ENCODE assay signal across 14 mouse cellular contexts in the genomic region with DNA sequence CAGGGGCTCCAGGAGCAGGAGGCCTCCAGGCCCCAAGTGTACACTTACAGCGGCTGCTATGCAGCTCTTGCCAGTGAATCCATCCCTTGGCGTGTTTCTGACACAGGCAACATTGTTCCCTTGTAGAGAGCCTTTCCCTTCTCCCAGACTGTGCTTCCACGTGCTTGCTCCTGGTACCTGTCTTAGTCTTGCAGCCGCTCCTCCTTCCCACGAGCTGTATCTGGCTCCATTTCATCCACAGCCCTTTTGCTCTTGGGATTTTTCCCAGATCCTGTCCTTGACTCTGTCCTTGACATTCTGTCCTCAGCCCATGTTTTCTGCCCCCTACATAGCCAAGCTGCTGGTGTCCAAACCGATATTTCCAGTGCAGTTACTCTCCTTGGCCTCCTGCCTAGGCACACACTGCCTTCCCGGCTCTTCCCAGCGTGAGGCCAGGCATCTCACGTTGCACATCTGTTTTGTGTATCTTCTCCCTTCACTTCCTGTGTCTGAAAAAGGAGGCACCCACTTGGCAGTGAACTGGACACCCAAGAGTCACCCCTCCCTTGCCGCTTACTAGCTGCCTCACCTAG. TPM values are rescaled to one million over a fixed set of nuclear protein-coding genes. Genes with fewer than 3 reads are reported as not detected.
DNase-seq lines count a peak whose midpoint lies in the region; ATAC-seq lines count a peak whose summit lies in the region.
"Had no signal": no experiment of that assay in that cellular context is flagged by ENCODE, and none has a peak within 500 bp of the region (broad histone marks: within the 10 kb centered on the region; RNA-seq: fewer than 3 reads in every experiment).

No protein-coding gene starts in this region.

- 73% methylated on average over 10 of the region's 10 CpGs for WGBS in midbrain, embryonic 11.5 days
- 79% methylated on average over 10 of the region's 10 CpGs for WGBS in midbrain, embryonic 16.5 days
- 53% methylated on average over 10 of the region's 10 CpGs for WGBS in heart, embryonic 10.5 days

- H3K4me3 ChIP-seq in midbrain, embryonic 11.5 days (ENCODE audit: low read depth, low read length), result no peak overlapping the region
- no peak overlapping the region for H3K4me3 ChIP-seq in midbrain, embryonic 16.5 days (ENCODE audit: low read depth, low read length)
- H3K4me3 ChIP-seq in heart, embryonic 10.5 days, result no peak overlapping the region
- H3K4me3 ChIP-seq: embryonic facial prominence, embryonic 13.5 days had no signal

- no peaks in the 10 kb centered on the region for H3K9me3 ChIP-seq in midbrain, embryonic 11.5 days (ENCODE audit: control insufficient read depth, low read length)
- H3K9me3 ChIP-seq in midbrain, embryonic 16.5 days (replicated peaks; ENCODE audit: control insufficient read depth, low read length, poor library complexity, severe bottlenecking), result no peaks in the 10 kb centered on the region
- no peaks in the 10 kb centered on the region for H3K9me3 ChIP-seq in heart, embryonic 10.5 days
- H3K9me3 ChIP-seq: embryonic facial prominence, embryonic 13.5 days; G1E had no signal

- ATAC-seq in midbrain, embryonic 11.5 days (ENCODE audit: low FRiP score), result no peak
- no peak for ATAC-seq in midbrain, embryonic 16.5 days

- peak; percentile 69 to 70 for DNase-seq in adrenal gland, adult (ENCODE audit: inconsistent age in 2 of 2, low spot score in 1 of 2)
- no peak for DNase-seq in adrenal gland, postnatal 25 days
- DNase-seq in midbrain, embryonic 11.5 days (ENCODE audit: low spot score, missing footprints), result peak; percentile 72
- DNase-seq in heart, embryonic 10.5 days (ENCODE audit: low spot score), result no peak
- peak; percentile 83 for DNase-seq in skeletal muscle tissue, adult 2 months (ENCODE audit: low read depth, low spot score)
- DNase-seq in frontal cortex, adult 2 months (ENCODE audit: extremely low spot score in 1 of 2, low spot score in 1 of 2), result no peak
- DNase-seq in left cerebral cortex, adult 9 months (ENCODE audit: low spot score in 2 of 2), result no peak
- DNase-seq: cerebellum, adult 8-10 months; kidney, adult 18-20 months; thymus, adult 18-20 months had no signal

- no peaks in the 10 kb centered on the region for H3K36me3 ChIP-seq in midbrain, embryonic 11.5 days (ENCODE audit: control insufficient read depth, insufficient read depth, low read length)
- H3K36me3 ChIP-seq in midbrain, embryonic 16.5 days (ENCODE audit: control insufficient read depth, insufficient read depth, low read length), result no peaks in the 10 kb centered on the region
- H3K36me3 ChIP-seq in heart, embryonic 10.5 days, result no peaks in the 10 kb centered on the region
- H3K36me3 ChIP-seq: embryonic facial prominence, embryonic 13.5 days; G1E had no signal

- H3K27ac ChIP-seq in midbrain, embryonic 11.5 days (ENCODE audit: low read depth, low read length), result no peak overlapping the region
- H3K27ac ChIP-seq in midbrain, embryonic 16.5 days (ENCODE audit: low read length), result no peak overlapping the region
- peak overlapping the region; percentile 74 for H3K27ac ChIP-seq in heart, embryonic 10.5 days
- H3K27ac ChIP-seq: embryonic facial prominence, embryonic 13.5 days had no signal

- H3K4me2 ChIP-seq in midbrain, embryonic 11.5 days, result no peak overlapping the region
- H3K4me2 ChIP-seq in midbrain, embryonic 16.5 days (ENCODE audit: low read length), result no peak overlapping the region
- H3K4me2 ChIP-seq: embryonic facial prominence, embryonic 13.5 days had no signal

- no peaks in the 10 kb centered on the region for H3K4me1 ChIP-seq in midbrain, embryonic 11.5 days (ENCODE audit: control insufficient read depth, insufficient read depth, low read length)
- no peaks in the 10 kb centered on the region for H3K4me1 ChIP-seq in midbrain, embryonic 16.5 days (ENCODE audit: control insufficient read depth, insufficient read depth, low read length)
- H3K4me1 ChIP-seq in heart, embryonic 10.5 days, result peaks cover 36% of the 10 kb centered on the region

- no peaks in the 10 kb centered on the region for H3K27me3 ChIP-seq in midbrain, embryonic 11.5 days (ENCODE audit: control insufficient read depth, insufficient read depth, low read length)
- no peaks in the 10 kb centered on the region for H3K27me3 ChIP-seq in midbrain, embryonic 16.5 days (ENCODE audit: control insufficient read depth, insufficient read depth, low read depth, low read length)
- no peaks in the 10 kb centered on the region for H3K27me3 ChIP-seq in heart, embryonic 10.5 days (ENCODE audit: insufficient read depth, poor library complexity, severe bottlenecking)
- H3K27me3 ChIP-seq: embryonic facial prominence, embryonic 13.5 days had no signal

- no peak overlapping the region for H3K9ac ChIP-seq in midbrain, embryonic 11.5 days (ENCODE audit: low read length)
- no peak overlapping the region for H3K9ac ChIP-seq in midbrain, embryonic 16.5 days (ENCODE audit: low read depth, low read length)
- H3K9ac ChIP-seq: embryonic facial prominence, embryonic 13.5 days had no signal

RNA-seq across cellular contexts. Expression of a gene that starts 34.8 kb away (rescaled TPM):
- 48.2 and 48.6 TPM in 2 replicates for total RNA-seq in adrenal gland, postnatal 25 days (2021)
- polyA plus RNA-seq in midbrain, embryonic 11.5 days (2014; fragmentation: Nextera tagmentation; extraction: Ambion mirVana), result 26.7 and 27.9 TPM in 2 replicates
- polyA plus RNA-seq in midbrain, embryonic 16.5 days (2015; fragmentation: Nextera tagmentation; extraction: Ambion mirVana), result 13.6 and 17.3 TPM in 2 replicates
- 34.3 and 39.5 TPM in 2 replicates for polyA plus RNA-seq in heart, embryonic 10.5 days (2016; fragmentation: Nextera tagmentation; extraction: Ambion mirVana)
- polyA plus RNA-seq in frontal cortex, adult 2 months (2012; rRNA removed), result 9.0 and 11.9 TPM in 2 replicates
- polyA plus RNA-seq: G1E had no signal

RNA-seq across cellular contexts. Expression of a gene that starts 46.7 kb away (rescaled TPM):
- 1.2 and 2.1 TPM in 2 replicates for total RNA-seq in adrenal gland, postnatal 25 days (2021)
- polyA plus RNA-seq in midbrain, embryonic 11.5 days (2014; fragmentation: Nextera tagmentation; extraction: Ambion mirVana), result 2.5 and 2.9 TPM in 2 replicates
- 20.7 and 22.9 TPM in 2 replicates for polyA plus RNA-seq in midbrain, embryonic 16.5 days (2015; fragmentation: Nextera tagmentation; extraction: Ambion mirVana)
- 0.44 and 0.68 TPM in 2 replicates for polyA plus RNA-seq in heart, embryonic 10.5 days (2016; fragmentation: Nextera tagmentation; extraction: Ambion mirVana)
- polyA plus RNA-seq in frontal cortex, adult 2 months (2012; rRNA removed), result 24.1 and 25.2 TPM in 2 replicates
- total RNA-seq: G1E; liver, adult 2 months had no signal
- polyA plus RNA-seq: G1E; liver, adult 2 months had no signal

Comparison
In these comparisons a context has a peak if more than half of its experiments do, and no peak if none do; other contexts are left out.
1. DNase-seq: peak in adrenal gland, adult (2 of 2), midbrain, embryonic 11.5 days (single experiment) and skeletal muscle tissue, adult 2 months (single experiment); none in adrenal gland, postnatal 25 days (single experiment), heart, embryonic 10.5 days (single experiment), frontal cortex, adult 2 months (0 of 2) and left cerebral cortex, adult 9 months (0 of 2).